ENCODE assay signal across 12 mouse cellular contexts in genomic region chr14:58786791-58787491, GRCm38 (mm10).
DNase-seq lines count a peak whose midpoint lies in the region; ATAC-seq and TF ChIP-seq lines count a peak whose summit lies in the region.
"Had no signal": no experiment of that assay in that cellular context is flagged by ENCODE, and none has a peak within 500 bp of the region (broad histone marks: within the 10 kb centered on the region; RNA-seq: fewer than 3 reads in every experiment).

No protein-coding gene starts in this region.

- POLR2A ChIA-PET in Patski (lab: Charles Lee), result interaction anchor here (0.5 kb wide), 1 partner anchor 1638 kb away, joined by 7 read pairs; no protein-coding TSS in a partner anchor

- no peaks in the 10 kb centered on the region for H3K4me1 ChIP-seq in hindbrain, embryonic 16.5 days (ENCODE audit: control insufficient read depth, insufficient read depth, low read depth, low read length)
- H3K4me1 ChIP-seq in hindbrain, embryonic 11.5 days (replicated peaks; ENCODE audit: control insufficient read depth, insufficient read depth, low read length), result no peaks in the 10 kb centered on the region
- H3K4me1 ChIP-seq: hindbrain, embryonic 13.5 days had no signal

- TF ChIP-seq CTCF in Patski (IDR thresholded peaks at IDR 0.05), result no peak

- no peak overlapping the region for H3K4me3 ChIP-seq in hindbrain, embryonic 16.5 days (ENCODE audit: low read length)
- no peak overlapping the region for H3K4me3 ChIP-seq in hindbrain, embryonic 11.5 days (ENCODE audit: low read depth, low read length)
- H3K4me3 ChIP-seq: erythroblast, embryonic 14.5 days; hindbrain, embryonic 13.5 days; limb, embryonic 10.5 days had no signal

- no peak for DNase-seq in hindbrain, embryonic 11.5 days (ENCODE audit: low spot score)
- DNase-seq in Patski (ENCODE audit: low read depth, low spot score), result no peak
- DNase-seq in cerebellum, adult 8-10 months, result peak; percentile 83
- peak; percentile 49 to 51 for DNase-seq in heart, postnatal 14 days
- DNase-seq in urinary bladder, adult 18-20 months (ENCODE audit: low spot score in 2 of 2), result no peak
- DNase-seq in adrenal gland, adult 2 months, result no peak
- DNase-seq: adrenal gland, postnatal 14 days had no signal

- intact Hi-C loops in heart, postnatal 14 days (cut with DNase I), result no loop called here

- no peak overlapping the region for H3K27ac ChIP-seq in hindbrain, embryonic 16.5 days (ENCODE audit: low read depth, low read length)
- no peak overlapping the region for H3K27ac ChIP-seq in hindbrain, embryonic 11.5 days (ENCODE audit: low read depth, low read length)
- H3K27ac ChIP-seq: hindbrain, embryonic 13.5 days; limb, embryonic 10.5 days had no signal

- H3K4me2 ChIP-seq in hindbrain, embryonic 16.5 days (ENCODE audit: low read length), result no peak overlapping the region
- no peak overlapping the region for H3K4me2 ChIP-seq in hindbrain, embryonic 11.5 days (replicated peaks; ENCODE audit: low read depth, low read length)
- H3K4me2 ChIP-seq: hindbrain, embryonic 13.5 days had no signal

- in situ Hi-C loops in Patski (cut with MboI; ENCODE audit: low pct_unique_long_range_greater_than_20kb), result no loop called here

- H3K36me3 ChIP-seq in hindbrain, embryonic 16.5 days (ENCODE audit: control insufficient read depth, insufficient read depth, low read length), result no peaks in the 10 kb centered on the region
- no peaks in the 10 kb centered on the region for H3K36me3 ChIP-seq in hindbrain, embryonic 11.5 days (ENCODE audit: control insufficient read depth, insufficient read depth, low read length)
- H3K36me3 ChIP-seq: hindbrain, embryonic 13.5 days; limb, embryonic 10.5 days had no signal

- no peaks in the 10 kb centered on the region for H3K9me3 ChIP-seq in hindbrain, embryonic 16.5 days (ENCODE audit: control insufficient read depth, low read length)
- H3K9me3 ChIP-seq in hindbrain, embryonic 11.5 days (ENCODE audit: control insufficient read depth, low read length), result no peaks in the 10 kb centered on the region
- H3K9me3 ChIP-seq: hindbrain, embryonic 13.5 days; limb, embryonic 10.5 days had no signal

- no peaks in the 10 kb centered on the region for H3K27me3 ChIP-seq in hindbrain, embryonic 16.5 days (replicated peaks; ENCODE audit: control insufficient read depth, insufficient read depth, low read length)
- no peaks in the 10 kb centered on the region for H3K27me3 ChIP-seq in hindbrain, embryonic 11.5 days (ENCODE audit: control insufficient read depth, insufficient read depth, low read length)
- no peaks in the 10 kb centered on the region for H3K27me3 ChIP-seq in Patski
- H3K27me3 ChIP-seq: hindbrain, embryonic 13.5 days had no signal

- peak; percentile 70; the same call in 1 of the 2 replicates for ATAC-seq in hindbrain, embryonic 16.5 days
- no peak for ATAC-seq in hindbrain, embryonic 11.5 days (ENCODE audit: low FRiP score)
- ATAC-seq in Patski, result peak; percentile 31
- no peak for ATAC-seq in monocyte, adult 5-6 weeks (replicated peaks; ENCODE audit: insufficient number of reproducible peaks, low FRiP score, low TSS enrichment, poor library complexity, severe bottlenecking)

- CTCF ChIA-PET in Patski (lab: Charles Lee), result interaction anchor here (1.4 to 1.5 kb wide), 3 partner anchors 152 to 297 kb away, joined by 3 read pairs; no protein-coding TSS in a partner anchor

- H3K9ac ChIP-seq in hindbrain, embryonic 16.5 days (ENCODE audit: low read depth, low read length), result no peak overlapping the region
- H3K9ac ChIP-seq in hindbrain, embryonic 11.5 days (ENCODE audit: low read depth, low read length), result no peak overlapping the region
- H3K9ac ChIP-seq: hindbrain, embryonic 13.5 days had no signal

- WGBS in hindbrain, embryonic 16.5 days, result 91% methylated on average over 4 of the region's 4 CpGs
- 89% methylated on average over 4 of the region's 4 CpGs for WGBS in hindbrain, embryonic 11.5 days

Comparison
In these comparisons a context has a peak if more than half of its experiments do, and no peak if none do; other contexts are left out.
1. ATAC-seq: peak in hindbrain, embryonic 16.5 days (single experiment) and Patski (single experiment); none in hindbrain, embryonic 11.5 days (single experiment) and monocyte, adult 5-6 weeks (single experiment).
2. DNase-seq: peak in cerebellum, adult 8-10 months (single experiment) and heart, postnatal 14 days (2 of 2); none in hindbrain, embryonic 11.5 days (single experiment), Patski (single experiment), urinary bladder, adult 18-20 months (0 of 2) and adrenal gland, adult 2 months (single experiment).